21 mouse cellular contexts compared by ENCODE assay signal in genomic region chr10:60516286-60516685, GRCm38 (mm10).
DNase-seq lines count a peak whose midpoint lies in the region; TF ChIP-seq lines count a peak whose summit lies in the region.
"Had no signal": no experiment of that assay in that cellular context is flagged by ENCODE, and none has a peak within 500 bp of the region (broad histone marks: within the 10 kb centered on the region; RNA-seq: fewer than 3 reads in every experiment).

No protein-coding gene starts in this region.

- no peak overlapping the region for H3K27ac ChIP-seq in thymus, adult 2 months (ENCODE audit: control insufficient read depth, insufficient read depth, low read length)
- H3K27ac ChIP-seq in midbrain, embryonic 10.5 days (replicated peaks), result no peak overlapping the region
- H3K27ac ChIP-seq: embryonic facial prominence, embryonic 10.5 days; embryonic facial prominence, embryonic 12.5 days; forebrain, embryonic 13.5 days; forebrain, embryonic 15.5 days had no signal

- no peaks in the 10 kb centered on the region for H3K9me3 ChIP-seq in midbrain, embryonic 10.5 days (replicated peaks)
- H3K9me3 ChIP-seq: embryonic facial prominence, embryonic 10.5 days; embryonic facial prominence, embryonic 12.5 days; forebrain, embryonic 13.5 days; forebrain, embryonic 15.5 days had no signal

- TF ChIP-seq POLR2A in thymus, adult 2 months (IDR thresholded peaks at IDR 0.05; ENCODE audit: control insufficient read depth, extremely low read depth, insufficient read depth, low read length, poor library complexity), result no peak

- H3K4me3 ChIP-seq in thymus, adult 2 months (ENCODE audit: control insufficient read depth, insufficient read depth, low read length), result no peak overlapping the region
- no peak overlapping the region for H3K4me3 ChIP-seq in midbrain, embryonic 10.5 days
- H3K4me3 ChIP-seq: embryonic facial prominence, embryonic 10.5 days; embryonic facial prominence, embryonic 12.5 days; forebrain, embryonic 13.5 days; forebrain, embryonic 15.5 days had no signal

- no peaks in the 10 kb centered on the region for H3K4me1 ChIP-seq in thymus, adult 2 months (replicated peaks; ENCODE audit: control insufficient read depth, insufficient read depth, low read length)
- H3K4me1 ChIP-seq in midbrain, embryonic 10.5 days, result no peaks in the 10 kb centered on the region
- H3K4me1 ChIP-seq: embryonic facial prominence, embryonic 10.5 days; embryonic facial prominence, embryonic 12.5 days; forebrain, embryonic 13.5 days; forebrain, embryonic 15.5 days had no signal

- no peaks in the 10 kb centered on the region for H3K27me3 ChIP-seq in thymus, adult 2 months (ENCODE audit: control insufficient read depth, insufficient read depth, low read length)
- no peaks in the 10 kb centered on the region for H3K27me3 ChIP-seq in midbrain, embryonic 10.5 days (ENCODE audit: low read depth, poor library complexity, severe bottlenecking)
- H3K27me3 ChIP-seq: embryonic facial prominence, embryonic 12.5 days; forebrain, embryonic 13.5 days; forebrain, embryonic 15.5 days had no signal

- H3K36me3 ChIP-seq in thymus, adult 2 months (ENCODE audit: control insufficient read depth, insufficient read depth, low read length), result no peaks in the 10 kb centered on the region
- H3K36me3 ChIP-seq in midbrain, embryonic 10.5 days, result no peaks in the 10 kb centered on the region
- H3K36me3 ChIP-seq: embryonic facial prominence, embryonic 10.5 days; embryonic facial prominence, embryonic 12.5 days; forebrain, embryonic 15.5 days; G1E had no signal

- peak; percentile 24 for DNase-seq in thymus, adult 2 months
- DNase-seq in thymus, postnatal 0 days (ENCODE audit: low spot score), result no peak
- peak; percentile 40 to 51 for DNase-seq in thymus, postnatal 10 days (ENCODE audit: low spot score in 2 of 2)
- peak; percentile 37 for DNase-seq in thymus, postnatal 25 days
- peak; percentile 45 for DNase-seq in thymus, postnatal 4 days
- DNase-seq in gastrocnemius, postnatal 25 days, result no peak
- DNase-seq in gastrocnemius, adult 8-10 months (ENCODE audit: low spot score in 2 of 2), result no peak
- no peak for DNase-seq in midbrain, embryonic 10.5 days (ENCODE audit: low spot score)
- DNase-seq: adrenal gland, adult 8-10 months; adrenal gland, postnatal 14 days; adrenal gland, postnatal 36 days; cerebellum, adult 11-12 months; cerebellum, adult 2 months; cerebellum, adult 9-10 months; cerebellum, postnatal 10 days; cerebellum, postnatal 25 days had no signal

- no peak for TF ChIP-seq CTCF in thymus, adult 2 months (IDR thresholded peaks at IDR 0.05; ENCODE audit: borderline replicate concordance, control insufficient read depth, extremely low read depth, insufficient read depth, low read length, poor library complexity)

- 76% methylated on average over 11 of the region's 11 CpGs for WGBS in thymus, adult 2 months
- WGBS in midbrain, embryonic 10.5 days, result 90% methylated on average over 11 of the region's 11 CpGs

Comparison
In these comparisons a context has a peak if more than half of its experiments do, and no peak if none do; other contexts are left out.
1. DNase-seq: peak in thymus, adult 2 months (single experiment), thymus, postnatal 10 days (2 of 2), thymus, postnatal 25 days (single experiment) and thymus, postnatal 4 days (single experiment); none in thymus, postnatal 0 days (single experiment), gastrocnemius, postnatal 25 days (single experiment), gastrocnemius, adult 8-10 months (0 of 2) and midbrain, embryonic 10.5 days (single experiment).